Mouse (Mus musculus) forebrain, postnatal 0 days (tissue): Measurements from ENCODE around the gene Gh. TPM values are rescaled to one million over a fixed set of nuclear protein-coding genes. Genes with fewer than 3 reads are reported as not detected.

ENCODE experiments used
- ATAC-seq: fragments of 200-750 bp; cut with Nextera tagmentation; 2 replicates; pipeline ENCODE4 v1.8.0; 2017; ENCODE audit warnings: mild to moderate bottlenecking, moderate library complexity
- DNase-seq: peaks from one replicate; pipeline ENCODE4 v3.0.0-alpha.2; 2015
- H3K27ac ChIP-seq: fragments of 300-500 bp; sonication (generic); 2 replicates; pipeline ENCODE4 v1.5.1; 2014; ENCODE audit warnings: low read depth, mild to moderate bottlenecking, antibody characterized with exemption, low read length, moderate library complexity, mixed read lengths
- H3K27me3 ChIP-seq: fragments of 300-500 bp; sonication (generic); 2 replicates; pipeline ENCODE4 v1.6.1; 2014; ENCODE audit warnings: mild to moderate bottlenecking, low read length, mixed read lengths; ENCODE audit not compliant: insufficient read depth
- H3K36me3 ChIP-seq: fragments of 300-500 bp; sonication (generic); 2 replicates; pipeline ENCODE4 v1.6.1; 2014; ENCODE audit warnings: mild to moderate bottlenecking, moderate library complexity; ENCODE audit not compliant: insufficient read depth
- H3K4me1 ChIP-seq: fragments of 300-500 bp; sonication (generic); 2 replicates; pipeline ENCODE4 v1.6.1; 2014; ENCODE audit warnings: antibody characterized with exemption; ENCODE audit not compliant: insufficient read depth
- H3K4me2 ChIP-seq: fragments of 300-500 bp; sonication (generic); 2 replicates; pipeline ENCODE4 v1.6.1; 2014; ENCODE audit warnings: low read depth, mild to moderate bottlenecking, moderate library complexity
- H3K4me3 ChIP-seq: fragments of 300-500 bp; sonication (generic); 2 replicates; pipeline ENCODE4 v1.5.1; 2014; ENCODE audit warnings: low read depth, low read length, mixed read lengths
- H3K9ac ChIP-seq: fragments of 300-500 bp; sonication (generic); 2 replicates; pipeline ENCODE4 v1.6.1; 2014; ENCODE audit warnings: mild to moderate bottlenecking
- H3K9me3 ChIP-seq: fragments of 300-500 bp; sonication (generic); 2 replicates; pipeline ENCODE4 v1.6.1; 2016; ENCODE audit warnings: low read length
- CTCF ChIP-seq: sonication (generic); IDR thresholded peaks from 2 replicates; pipeline ENCODE4 v1.5.1; 2016; ENCODE audit warnings: antibody characterized with exemption, control low read depth, low read depth
- WGBS: fragments of 180-500 bp; shearing (Covaris S2); extraction: QIAGEN DNeasy Blood & Tissue Kit; methylation state at CpG from one replicate; pipeline ENCODE4 v1.1.7; 2014; 5-methylcytosine and 5-hydroxymethylcytosine counted together
- polyA plus RNA-seq: library from polyadenylated mRNA; unstranded; fragments of >200 nt; fragmentation: Nextera tagmentation; extraction: Ambion mirVana; gene quantifications from 2 replicates; pipeline ENCODE4 v1.2.1, GENCODE M21; 2015
- total RNA-seq: library from RNA; depleted of rRNA; stranded (reverse); fragments of >200 nt; gene quantifications from 2 replicates; pipeline ENCODE4 v1.2.3, GENCODE M21; 2014

Gene Gh
- total and polyA plus RNA-seq, 2 experiments from 2014 or later, result not detected

DNA sequence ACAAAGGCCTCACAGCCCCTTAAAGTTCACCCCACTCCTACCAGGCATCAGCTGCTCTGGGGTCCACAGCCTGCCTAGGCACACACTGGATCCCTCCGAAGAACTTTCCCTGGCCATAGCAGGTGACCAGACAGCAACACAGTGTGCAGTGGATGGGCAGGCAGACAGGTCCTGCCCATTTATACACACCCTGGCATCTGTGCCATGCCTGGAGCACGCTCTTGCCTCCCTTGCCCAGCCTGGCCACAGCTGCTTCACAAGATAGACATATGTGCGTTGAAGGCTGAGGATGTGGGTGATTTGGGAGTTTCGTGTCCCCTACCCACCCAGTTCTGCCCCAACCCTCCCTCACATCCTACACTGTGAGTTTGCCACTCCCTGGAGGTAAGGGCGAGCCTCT is 36.4 kb upstream of the Gh start:
- DNase-seq, result no peak
- no peak for ATAC-seq
- H3K9me3 ChIP-seq, result no peaks in the 10 kb centered on the region
- H3K27ac ChIP-seq, result no peak overlapping the region
- no peaks in the 10 kb centered on the region for H3K36me3 ChIP-seq
- no peak for TF ChIP-seq CTCF
- no peak overlapping the region for H3K4me3 ChIP-seq
- H3K27me3 ChIP-seq, result no peaks in the 10 kb centered on the region
- no peak overlapping the region for H3K9ac ChIP-seq
- WGBS, result 71% methylated on average over 5 of the region's 5 CpGs
- H3K4me2 ChIP-seq, result no peak overlapping the region
- no peaks in the 10 kb centered on the region for H3K4me1 ChIP-seq

- Histone ChIP-seq H3K9me3 (no peaks in the 10 kb centered on the region), H3K4me3 (no peak overlapping the region), H3K9ac (no peak overlapping the region), H3K36me3 (no peaks in the 10 kb centered on the region), H3K27ac (no peak overlapping the region), H3K27me3 (no peaks in the 10 kb centered on the region), H3K4me1 (no peaks in the 10 kb centered on the region), H3K4me2 (no peak overlapping the region)
- DNase-seq, result no peak
- ATAC-seq, result no peak
- TF ChIP-seq CTCF, result no peak
- WGBS, result 21% methylated on average over 2 of the region's 2 CpGs
These were observed 32.4 kb upstream of the Gh start for GRCm38 (mm10) chr11:106334066-106334465.

- Histone ChIP-seq H3K9me3 (no peaks in the 10 kb centered on the region), H3K4me2 (no peak overlapping the region), H3K27ac (no peak overlapping the region), H3K27me3 (no peaks in the 10 kb centered on the region), H3K4me3 (no peak overlapping the region), H3K4me1 (no peaks in the 10 kb centered on the region), H3K9ac (no peak overlapping the region), H3K36me3 (no peaks in the 10 kb centered on the region)
- DNase-seq (no peak), ATAC-seq (no peak)
- 48% methylated on average over 4 of the region's 4 CpGs for WGBS
- no peak for TF ChIP-seq CTCF
These were observed 30.8 kb upstream of the Gh start for GRCm38 (mm10) chr11:106332458-106332857.

DNA sequence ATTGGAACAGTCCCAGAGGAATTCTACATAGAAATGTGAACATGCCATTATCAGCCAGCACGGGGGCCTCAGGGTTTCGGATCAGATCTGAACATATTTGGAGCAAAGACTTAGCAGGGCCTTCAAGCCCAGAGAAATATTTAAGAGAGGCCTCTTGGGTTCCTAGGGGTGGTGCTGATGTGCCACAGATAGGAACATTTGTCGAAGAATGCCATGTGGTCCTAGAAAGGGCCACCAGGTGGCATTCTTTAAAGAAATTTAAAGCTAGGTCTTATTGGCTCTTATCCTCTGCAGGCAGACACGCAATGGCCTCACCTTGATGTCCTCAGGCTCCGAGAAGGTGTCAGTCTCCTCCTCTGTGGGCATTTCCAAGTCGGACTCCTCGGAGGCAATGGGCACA is 28.0 kb upstream of the Gh start:
- 72% methylated on average over 7 of the region's 7 CpGs for WGBS
- Histone ChIP-seq H3K4me2 (no peak overlapping the region), H3K27me3 (no peaks in the 10 kb centered on the region), H3K27ac (no peak overlapping the region), H3K36me3 (no peaks in the 10 kb centered on the region), H3K9me3 (no peaks in the 10 kb centered on the region), H3K4me1 (no peaks in the 10 kb centered on the region), H3K4me3 (no peak overlapping the region), H3K9ac (no peak overlapping the region)
- TF ChIP-seq CTCF, result peak; percentile 57
- ATAC-seq (no peak), DNase-seq (peak; percentile 20)

GRCm38 (mm10) chr11:106329128-106329527 is 27.5 kb upstream of the Gh start:
- no peak overlapping the region for H3K9ac ChIP-seq
- no peak overlapping the region for H3K4me3 ChIP-seq
- ATAC-seq, result no peak
- no peaks in the 10 kb centered on the region for H3K9me3 ChIP-seq
- H3K4me2 ChIP-seq, result no peak overlapping the region
- no peak overlapping the region for H3K27ac ChIP-seq
- WGBS, result 74% methylated on average over 6 of the region's 6 CpGs
- no peaks in the 10 kb centered on the region for H3K4me1 ChIP-seq
- H3K36me3 ChIP-seq, result no peaks in the 10 kb centered on the region
- no peak for DNase-seq
- no peak for TF ChIP-seq CTCF
- H3K27me3 ChIP-seq, result no peaks in the 10 kb centered on the region

- H3K4me2 ChIP-seq, result no peak overlapping the region
- H3K4me3 ChIP-seq, result no peak overlapping the region
- H3K4me1 ChIP-seq, result no peaks in the 10 kb centered on the region
- ATAC-seq, result no peak
- no peaks in the 10 kb centered on the region for H3K9me3 ChIP-seq
- no peak overlapping the region for H3K9ac ChIP-seq
- DNase-seq, result no peak
- WGBS, result 67% methylated on average over 5 of the region's 5 CpGs
- H3K27me3 ChIP-seq, result no peaks in the 10 kb centered on the region
- no peak overlapping the region for H3K27ac ChIP-seq
- H3K36me3 ChIP-seq, result no peaks in the 10 kb centered on the region
- TF ChIP-seq CTCF, result no peak
These were observed 26.9 kb upstream of the Gh start for GRCm38 (mm10) chr11:106328521-106328920.

DNA sequence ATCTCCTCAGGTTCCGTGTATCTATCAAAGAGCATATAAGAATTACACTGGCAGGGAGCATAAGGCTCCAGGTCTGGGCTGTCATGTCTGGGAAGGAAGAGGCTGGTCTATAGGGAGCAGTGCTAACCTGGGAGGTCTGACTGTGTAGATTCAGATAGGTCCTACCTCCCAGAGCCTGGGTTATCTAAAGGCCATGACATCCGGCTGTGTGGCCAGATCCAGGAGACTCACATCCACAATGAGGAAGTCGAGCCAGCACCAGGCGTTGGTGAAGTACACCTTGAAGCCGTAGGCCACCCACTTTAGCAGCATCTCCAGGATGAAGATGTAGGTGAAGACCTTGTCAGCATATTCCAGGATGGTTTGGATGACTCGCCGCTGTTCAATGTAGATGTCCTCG is 24.8 kb upstream of the Gh start:
- Histone ChIP-seq H3K9me3 (no peaks in the 10 kb centered on the region), H3K4me2 (no peak overlapping the region), H3K9ac (no peak overlapping the region), H3K4me1 (no peaks in the 10 kb centered on the region), H3K27me3 (no peaks in the 10 kb centered on the region), H3K36me3 (no peaks in the 10 kb centered on the region), H3K27ac (no peak overlapping the region), H3K4me3 (no peak overlapping the region)
- 90% methylated on average over 8 of the region's 8 CpGs for WGBS
- TF ChIP-seq CTCF, result no peak
- ATAC-seq, result no peak
- DNase-seq, result no peak
